28 mouse cellular contexts compared by ENCODE assay signal in the genomic region with DNA sequence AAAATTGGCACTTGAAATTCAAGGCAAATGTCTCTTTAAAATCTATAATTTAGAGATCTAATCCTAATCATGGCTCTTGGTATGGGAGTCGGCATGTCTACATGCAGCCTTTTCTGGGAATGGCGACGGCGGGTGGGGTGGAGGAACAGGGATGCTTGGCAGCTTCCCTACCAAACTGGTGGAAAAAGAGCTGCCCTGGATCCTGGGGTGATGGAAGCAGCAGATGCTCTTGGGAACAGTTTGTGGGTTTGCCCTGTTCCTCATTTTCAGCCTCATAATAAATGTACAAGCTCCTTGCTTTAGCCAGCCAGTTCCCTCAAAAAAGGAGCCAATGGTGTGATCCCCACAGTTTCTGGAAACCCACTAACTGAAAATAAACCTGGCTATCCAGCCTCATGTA.
DNase-seq lines count a peak whose midpoint lies in the region; ATAC-seq and TF ChIP-seq lines count a peak whose summit lies in the region.
"Had no signal": no experiment of that assay in that cellular context is flagged by ENCODE, and none has a peak within 500 bp of the region (broad histone marks: within the 10 kb centered on the region; RNA-seq: fewer than 3 reads in every experiment).

No protein-coding gene starts in this region.

- peak overlapping the region; percentile 49 for H3K27ac ChIP-seq in layer of hippocampus, adult 2 months
- H3K27ac ChIP-seq: embryonic facial prominence, embryonic 10.5 days; embryonic facial prominence, embryonic 13.5 days; forebrain, embryonic 12.5 days; forebrain, embryonic 15.5 days; heart, embryonic 15.5 days; hindbrain, embryonic 10.5 days; hindbrain, embryonic 13.5 days; intestine, embryonic 15.5 days had no signal

- ATAC-seq in frontal cortex, adult (ENCODE audit: low TSS enrichment): peak; percentile 43
- no peak for ATAC-seq in activated CD4-positive, CD25-positive, alpha-beta regulatory T cell, adult 4 months
- ATAC-seq: forebrain, embryonic 15.5 days; hindbrain, embryonic 16.5 days; intestine, embryonic 15.5 days; Patski had no signal

- DNase-seq in frontal cortex, postnatal 25 days (ENCODE audit: low spot score in 2 of 2): no peak
- peak; percentile 16 to 26 for DNase-seq in layer of hippocampus, adult 2 months (ENCODE audit: low spot score in 2 of 2)
- DNase-seq in layer of hippocampus, adult 9-10 months (ENCODE audit: low spot score): no peak
- DNase-seq in layer of hippocampus, adult 9-11 months: peak; percentile 37
- DNase-seq: adrenal gland, adult 2 months; adrenal gland, postnatal 14 days; B cell, adult 2 months; cerebellum, adult 18-20 months; cerebellum, adult 9-10 months; embryo, embryonic 11 days; gastrocnemius, postnatal 25 days; heart, adult 18-20 months; heart, postnatal 10 days; heart, postnatal 36 days had no signal

- H3K4me3 ChIP-seq in layer of hippocampus, adult 2 months: no peak overlapping the region
- H3K4me3 ChIP-seq: embryonic facial prominence, embryonic 10.5 days; embryonic facial prominence, embryonic 13.5 days; erythroblast, embryonic 14.5 days; forebrain, embryonic 12.5 days; forebrain, embryonic 15.5 days; heart, embryonic 12.5 days; heart, embryonic 15.5 days; hindbrain, embryonic 10.5 days; hindbrain, embryonic 13.5 days; intestine, embryonic 15.5 days had no signal

- no peak for TF ChIP-seq CTCF in layer of hippocampus, adult 2 months (conservative IDR thresholded peaks at IDR 0.05)

Comparison
In these comparisons a context has a peak if more than half of its experiments do, and no peak if none do; other contexts are left out.
1. DNase-seq: peak in layer of hippocampus, adult 2 months (2 of 2) and layer of hippocampus, adult 9-11 months (single experiment); none in frontal cortex, postnatal 25 days (0 of 2) and layer of hippocampus, adult 9-10 months (single experiment).